Mouse (Mus musculus) embryo, embryonic 11.5 days (tissue): ENCODE data around the gene Dok5.

ENCODE experiments used
- DNase-seq: peaks from one replicate; pipeline ENCODE4 v3.0.0-alpha.2; 2012; ENCODE audit warnings: low read depth, low spot score

Gene Dok5

GRCm38 (mm10) chr2:170857507-170857906 is 125.9 kb downstream of the Dok5 start:
- no peak for DNase-seq

DNA sequence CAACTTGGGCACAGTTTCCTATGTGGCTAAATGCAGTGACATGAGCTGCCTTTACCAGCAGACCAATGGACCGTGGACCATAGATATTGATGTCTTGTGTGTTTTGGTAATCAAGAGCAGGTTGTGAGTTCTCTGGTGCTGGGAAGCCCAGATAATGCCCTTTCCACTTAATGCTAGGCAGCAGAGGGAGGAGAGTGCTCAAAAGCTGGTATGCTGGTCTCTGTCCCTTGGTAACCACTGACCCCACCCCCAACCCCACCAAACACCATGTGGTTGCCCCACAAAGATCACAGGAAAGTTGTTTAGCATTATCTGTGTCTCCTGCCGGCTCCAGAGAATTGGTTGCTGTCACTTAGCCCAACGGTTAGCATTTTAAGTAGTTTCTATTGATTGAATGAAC is 127.0 kb downstream of the Dok5 start:
- DNase-seq: no peak

GRCm38 (mm10) chr2:170860576-170860975 is 129.0 kb downstream of the Dok5 start:
- DNase-seq: no peak

- no peak for DNase-seq
Observed at GRCm38 (mm10) chr2:170862799-170863198, 131.2 kb downstream of the Dok5 start.

- DNase-seq: no peak
Observed at GRCm38 (mm10) chr2:170863201-170863600, 131.6 kb downstream of the Dok5 start.

GRCm38 (mm10) chr2:170864043-170864442 is 132.4 kb downstream of the Dok5 start:
- no peak for DNase-seq

GRCm38 (mm10) chr2:170864820-170865219 is 133.2 kb downstream of the Dok5 start:
- no peak for DNase-seq

GRCm38 (mm10) chr2:170870566-170870965 is 139.0 kb downstream of the Dok5 start:
- no peak for DNase-seq

GRCm38 (mm10) chr2:170871469-170871868 is 139.9 kb downstream of the Dok5 start:
- no peak for DNase-seq

GRCm38 (mm10) chr2:170873382-170873781 is 141.8 kb downstream of the Dok5 start:
- DNase-seq: peak; percentile 75

DNA sequence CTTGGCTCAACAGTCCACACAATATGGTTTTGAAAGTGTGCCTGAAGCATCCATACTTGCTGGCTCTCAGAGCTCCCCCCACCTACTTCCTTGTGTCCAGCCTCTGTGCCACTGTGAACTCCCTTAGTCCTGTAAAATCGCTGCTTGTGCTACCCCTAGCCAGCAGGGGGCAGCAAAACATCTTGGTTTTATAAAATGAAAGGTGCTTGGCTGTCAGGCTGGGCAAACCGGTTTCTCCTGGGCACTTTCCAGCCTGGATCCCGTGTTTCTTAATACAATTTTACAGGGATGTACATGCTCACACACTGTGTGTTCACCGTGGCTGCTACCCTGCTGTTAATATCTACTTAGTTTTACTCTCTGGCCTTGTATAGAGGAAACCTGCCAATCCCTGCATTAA is 145.9 kb downstream of the Dok5 start:
- peak; percentile 84 for DNase-seq

DNA sequence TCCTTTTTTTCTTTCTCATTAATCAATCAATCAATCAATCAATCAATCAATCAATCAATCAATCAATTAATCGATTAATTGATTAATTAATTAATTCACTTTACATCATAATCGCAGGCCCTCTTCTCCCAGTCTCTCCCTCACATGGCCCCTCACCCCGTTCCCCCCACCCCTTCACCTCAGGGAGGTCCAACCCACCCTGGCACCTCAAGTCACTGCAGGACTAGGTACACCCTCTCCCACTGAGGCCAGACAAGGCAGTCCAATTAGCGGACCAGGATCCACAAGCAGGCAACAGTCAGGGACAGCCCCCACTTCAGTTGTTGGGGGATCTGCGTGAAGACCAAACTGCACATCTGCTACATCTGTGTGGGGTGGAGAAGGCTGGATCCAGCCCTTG is 146.3 kb downstream of the Dok5 start:
- no peak for DNase-seq

DNA sequence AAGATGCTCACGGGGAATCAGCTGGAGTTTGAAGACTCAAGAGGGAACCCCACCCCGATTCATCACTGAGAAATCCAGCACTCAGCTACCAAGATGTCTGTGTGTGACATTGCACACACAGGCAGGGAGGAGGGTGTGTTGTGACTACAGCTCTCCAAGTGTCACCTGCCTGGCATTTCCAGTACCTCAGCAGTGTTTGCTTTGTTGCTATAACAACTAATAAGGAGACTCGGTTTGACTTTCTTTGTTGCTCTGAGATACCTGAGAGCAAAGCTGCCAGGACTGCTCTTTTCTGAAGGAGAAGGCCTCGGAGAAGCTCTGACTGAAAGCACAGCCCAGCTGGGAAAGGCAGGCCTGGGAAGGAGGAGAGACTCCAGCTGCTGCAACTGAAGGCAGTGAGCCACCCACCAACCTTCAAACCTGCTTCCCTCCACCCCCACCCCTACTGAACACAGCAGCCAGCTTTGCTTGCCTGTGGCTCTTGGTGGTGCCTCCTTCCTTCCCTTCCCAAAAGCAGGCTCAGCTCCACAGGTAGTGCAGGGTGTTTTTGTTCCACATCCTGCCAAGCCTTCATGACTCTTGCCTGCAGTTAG is 152.7 kb downstream of the Dok5 start:
- no peak for DNase-seq

DNA sequence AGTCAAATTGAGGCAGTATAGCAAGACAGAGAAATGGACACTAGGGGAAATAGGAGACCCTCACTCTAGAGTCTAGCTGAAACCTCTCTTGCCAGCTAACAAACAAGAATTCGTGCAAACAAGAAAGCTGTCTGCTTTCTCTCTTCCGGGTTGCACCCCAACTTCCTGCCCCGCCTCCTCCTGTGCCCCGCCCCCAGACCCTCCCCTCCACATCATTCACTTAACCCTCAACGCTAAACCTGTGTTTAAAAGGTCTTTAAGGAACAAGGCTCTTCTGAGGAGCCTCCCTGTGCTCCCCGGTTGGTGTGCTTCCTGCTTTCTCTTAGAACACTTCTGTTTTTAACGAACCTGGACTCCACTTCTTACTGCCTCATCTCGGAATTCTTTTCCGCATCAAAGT is 156.4 kb downstream of the Dok5 start:
- no peak for DNase-seq

DNA sequence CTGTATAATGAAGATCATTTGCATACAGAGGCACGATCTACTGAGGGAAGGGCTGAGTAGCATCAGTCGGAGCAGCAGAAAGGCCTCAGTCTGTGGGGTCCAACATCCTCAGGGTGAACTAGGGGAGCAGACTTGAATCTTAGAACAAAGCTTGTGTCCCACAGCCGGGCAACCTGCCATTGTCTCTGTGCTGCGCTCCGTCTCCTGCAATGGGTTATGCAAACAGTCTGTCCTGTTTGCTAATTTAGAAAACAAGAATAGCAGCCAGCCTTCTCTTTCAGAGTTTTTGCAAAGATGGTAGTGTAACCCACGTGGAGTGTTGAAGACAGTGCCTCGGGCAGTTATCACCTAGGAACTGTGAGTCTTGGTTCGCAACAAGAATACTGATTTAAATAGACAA is 163.5 kb downstream of the Dok5 start:
- DNase-seq: no peak

GRCm38 (mm10) chr2:170902204-170903028 is 170.8 kb downstream of the Dok5 start:
- DNase-seq: no peak

DNA sequence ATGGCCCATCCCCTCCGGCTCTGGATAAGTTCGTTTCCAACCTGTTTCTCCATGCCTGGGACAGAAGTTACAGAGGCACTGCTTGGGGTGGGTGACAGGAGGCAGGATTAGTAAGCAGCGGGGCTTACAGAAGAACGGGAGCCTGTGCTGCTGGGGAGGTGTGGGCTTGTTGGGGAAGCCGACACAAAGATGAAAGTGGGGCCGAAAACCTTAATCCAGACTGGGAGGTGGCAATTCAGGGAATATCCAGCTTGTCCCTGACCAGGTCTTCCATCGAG is 171.4 kb downstream of the Dok5 start:
- no peak for DNase-seq

DNA sequence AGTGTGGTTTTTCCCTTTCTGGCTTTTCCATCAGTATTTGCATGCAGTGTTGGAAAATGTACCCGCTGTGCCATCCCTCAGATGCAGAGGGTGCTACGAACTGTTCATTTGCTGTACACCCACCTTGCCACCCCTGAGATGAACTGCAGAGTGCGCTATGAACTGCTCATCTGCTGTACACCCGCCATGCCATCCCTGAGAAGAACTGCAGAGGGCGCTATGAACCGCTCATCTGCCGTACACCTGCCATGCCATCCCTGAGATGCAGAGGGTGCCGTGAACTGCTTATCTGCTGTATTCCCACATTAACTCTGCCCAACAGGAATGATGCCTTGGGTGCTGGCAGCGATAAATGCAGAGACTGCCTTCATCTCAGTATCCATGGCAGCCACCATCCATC is 171.8 kb downstream of the Dok5 start:
- no peak for DNase-seq

DNA sequence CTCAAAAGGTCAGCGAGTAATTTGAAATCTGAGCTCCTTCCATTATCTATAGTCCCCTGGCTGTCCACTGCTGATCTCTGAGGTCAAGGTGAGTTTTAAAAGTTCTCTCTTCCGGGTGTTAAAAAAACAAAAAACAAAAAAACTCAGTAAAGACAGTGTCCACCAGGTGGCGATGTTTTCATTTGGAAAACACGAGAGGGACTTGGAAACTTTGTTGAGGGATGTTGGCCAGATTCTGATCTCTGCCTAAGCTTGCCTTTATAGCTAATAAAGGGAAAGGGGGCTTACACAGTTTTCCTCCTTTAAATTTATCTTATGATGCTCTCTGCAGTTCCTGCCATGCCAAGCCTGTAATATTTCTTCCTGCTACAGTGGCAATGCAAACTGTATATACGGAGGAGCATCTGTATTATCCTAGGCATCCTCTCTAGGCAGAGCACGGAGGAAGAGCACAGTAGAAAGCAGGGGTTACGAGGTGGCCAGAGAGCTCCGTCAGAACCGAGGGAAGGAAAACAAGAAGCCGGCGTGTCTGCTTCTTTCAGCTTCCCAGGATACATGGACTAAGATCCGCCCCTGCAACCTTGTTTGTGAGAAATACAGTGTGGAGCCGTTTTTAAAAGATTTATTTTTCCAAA is 181.1 kb downstream of the Dok5 start:
- peak; percentile 60 for DNase-seq

- no peak for DNase-seq
Observed at GRCm38 (mm10) chr2:170913863-170914262, 182.3 kb downstream of the Dok5 start.

GRCm38 (mm10) chr2:170915646-170916045 is 184.0 kb downstream of the Dok5 start:
- DNase-seq: no peak

- no peak for DNase-seq
Observed at GRCm38 (mm10) chr2:170922260-170922659, 190.7 kb downstream of the Dok5 start.

DNA sequence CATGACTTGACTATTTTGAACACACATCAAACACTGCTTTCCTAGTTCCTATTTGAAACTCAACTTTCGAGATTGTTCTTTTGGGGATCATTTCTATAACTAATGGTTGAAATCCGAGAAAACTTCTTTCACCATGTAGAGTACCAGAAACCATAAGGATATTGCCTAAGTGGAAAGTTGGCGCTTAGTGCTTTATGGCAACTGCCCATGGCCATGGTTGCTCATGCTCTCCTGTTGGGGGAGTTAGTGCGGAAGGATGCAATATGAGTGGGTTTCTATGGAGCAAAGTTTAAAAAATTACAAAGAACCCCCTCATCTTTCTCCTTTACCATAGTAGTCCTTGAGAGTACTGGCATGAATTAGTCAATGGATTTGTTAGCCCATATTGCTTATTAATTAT is 192.5 kb downstream of the Dok5 start:
- no peak for DNase-seq
